Mouse (Mus musculus): ENCODE results near the gene Fzd5.
A peak's percentile ranks its signal among the peaks of the same experiment; 100 is the strongest.

Gene Fzd5

DNA sequence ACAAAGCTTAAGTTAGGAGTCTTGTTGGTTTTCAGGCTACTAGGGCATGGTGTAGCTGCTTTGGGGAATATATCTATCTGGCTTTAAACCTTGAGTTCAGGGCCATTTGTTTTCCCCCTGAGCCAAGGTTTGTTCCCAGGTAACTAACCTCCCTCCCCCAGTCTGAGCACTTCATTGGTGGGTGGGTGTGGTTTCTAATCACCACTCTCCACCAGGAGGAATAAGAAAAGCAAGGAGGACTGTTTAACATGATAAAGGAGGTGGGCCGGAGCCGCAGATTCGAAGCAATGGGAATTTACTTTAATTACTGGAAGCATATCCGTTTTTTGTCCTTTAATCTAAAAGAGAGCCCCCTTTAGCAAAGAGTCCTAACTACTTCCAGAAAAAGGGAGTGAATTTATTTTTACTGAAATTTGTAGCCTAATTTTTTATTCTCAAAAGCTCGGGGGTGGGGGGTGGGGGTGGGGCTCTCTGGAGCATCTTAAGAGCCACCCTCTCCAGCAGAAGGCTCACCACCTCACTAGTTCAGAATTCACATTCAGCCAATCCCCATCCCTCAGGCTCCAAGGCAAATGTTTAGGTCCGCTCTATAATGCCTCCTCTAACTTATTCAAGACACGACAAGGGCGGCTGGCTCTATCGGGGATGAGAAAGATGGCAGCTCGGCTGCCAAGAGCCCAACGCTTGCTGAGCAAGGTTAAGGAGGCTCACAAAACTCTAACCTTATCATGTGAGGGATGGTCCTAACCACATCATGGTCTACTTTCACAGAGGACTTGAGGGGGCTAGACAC, 3.9 kb downstream of the Fzd5 start:
- no peak for DNase-seq

DNA sequence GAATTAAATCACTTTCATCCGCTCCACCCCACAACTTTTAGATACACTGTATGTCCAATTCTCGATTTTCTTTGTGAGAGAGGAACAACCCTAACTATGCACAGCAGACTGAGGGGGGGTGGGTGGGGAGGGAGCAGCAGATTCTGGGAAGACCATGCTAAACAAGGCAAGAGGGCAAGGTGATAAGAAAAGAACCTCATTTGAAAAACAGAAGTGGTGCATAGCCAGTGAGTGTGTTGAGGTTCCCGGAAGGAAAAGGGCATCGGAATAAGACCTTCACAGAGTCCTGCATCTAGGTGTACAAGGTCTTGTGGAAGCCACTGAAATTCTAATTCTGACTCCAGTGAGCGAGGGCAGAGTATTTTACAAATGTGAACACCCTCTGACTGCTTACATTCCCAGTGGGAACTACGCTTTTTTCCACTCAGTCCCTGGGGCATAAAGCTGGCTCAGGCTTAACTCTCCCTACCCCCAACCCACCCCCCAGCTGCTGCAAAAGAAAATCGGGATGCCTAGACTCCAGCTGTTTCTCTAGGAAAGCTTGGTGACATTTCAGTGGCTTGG, 4.8 kb downstream of the Fzd5 start:
- DNase-seq, result no peak

DNA sequence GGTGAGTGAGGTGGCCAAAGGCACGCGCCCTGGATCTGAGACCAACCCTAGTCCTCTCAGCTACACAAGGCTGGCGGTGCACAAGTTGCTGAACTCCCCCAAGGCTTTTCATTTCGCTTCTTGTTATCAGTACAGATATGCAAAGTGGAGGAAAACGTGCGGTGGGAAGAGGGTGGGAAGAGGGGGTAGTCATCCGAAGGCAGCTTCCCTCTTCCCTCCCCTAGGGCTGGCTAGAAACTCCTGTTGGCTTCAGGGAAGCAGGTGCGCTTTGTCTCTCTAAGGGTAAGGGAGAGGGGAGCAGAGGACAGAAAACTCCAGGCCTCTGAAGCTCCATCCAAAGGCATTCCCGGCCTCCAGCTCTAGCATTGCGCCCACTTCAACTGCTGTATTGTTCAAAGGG, 5.4 kb downstream of the Fzd5 start:
- DNase-seq, result no peak

DNA sequence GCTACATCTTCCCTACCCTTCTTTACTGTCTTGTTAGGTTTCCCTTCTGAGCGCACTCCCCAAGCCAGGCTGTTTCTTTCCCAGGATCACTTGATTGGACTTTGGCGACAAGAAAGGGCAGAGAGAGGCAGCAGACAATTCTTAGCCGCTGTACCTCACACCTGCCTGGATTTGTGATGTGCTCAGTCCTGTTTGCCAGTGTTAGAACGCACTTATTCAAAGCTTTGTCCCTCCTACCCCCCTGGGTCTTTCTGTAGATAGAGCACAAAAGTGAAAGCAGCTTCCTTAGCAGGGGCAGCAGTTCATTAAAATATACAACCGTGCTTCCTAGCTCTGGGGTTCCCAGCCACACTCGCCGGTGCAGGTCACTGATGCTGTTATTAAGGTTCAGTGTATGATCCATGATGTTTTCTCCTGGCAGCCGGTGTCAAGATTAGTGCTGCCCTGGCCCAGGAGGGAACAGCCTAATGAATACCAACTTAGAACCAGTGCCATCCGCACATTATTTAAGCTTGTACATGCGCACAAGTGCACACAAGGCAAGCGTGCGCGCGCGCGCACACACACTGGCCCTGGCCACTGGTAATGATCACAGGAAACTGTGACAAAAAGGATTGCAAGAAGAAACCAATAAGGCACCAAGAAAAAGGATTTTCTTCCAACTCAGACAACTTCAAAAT, 6.1 kb downstream of the Fzd5 start:
- DNase-seq, result no peak

DNA sequence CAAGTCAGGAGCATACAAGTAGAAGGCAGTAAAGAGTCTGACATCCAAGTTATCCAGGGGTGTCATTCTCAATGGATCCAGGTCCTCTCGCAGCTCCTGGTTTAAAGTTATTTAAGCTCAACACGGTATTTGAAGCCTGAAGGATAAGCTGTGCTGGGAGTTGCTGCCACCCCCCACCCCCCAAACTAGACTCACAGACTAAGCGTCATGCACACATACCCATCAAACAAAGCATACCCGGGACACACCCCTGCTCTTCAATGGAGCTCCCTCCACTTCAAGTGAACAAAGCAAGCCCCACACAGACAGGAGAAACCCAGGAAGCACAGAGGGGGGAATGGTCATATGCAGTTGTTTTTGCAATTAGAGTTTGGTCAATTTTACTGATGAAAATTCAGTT, 7.5 kb downstream of the Fzd5 start:
- DNase-seq, result no peak

DNA sequence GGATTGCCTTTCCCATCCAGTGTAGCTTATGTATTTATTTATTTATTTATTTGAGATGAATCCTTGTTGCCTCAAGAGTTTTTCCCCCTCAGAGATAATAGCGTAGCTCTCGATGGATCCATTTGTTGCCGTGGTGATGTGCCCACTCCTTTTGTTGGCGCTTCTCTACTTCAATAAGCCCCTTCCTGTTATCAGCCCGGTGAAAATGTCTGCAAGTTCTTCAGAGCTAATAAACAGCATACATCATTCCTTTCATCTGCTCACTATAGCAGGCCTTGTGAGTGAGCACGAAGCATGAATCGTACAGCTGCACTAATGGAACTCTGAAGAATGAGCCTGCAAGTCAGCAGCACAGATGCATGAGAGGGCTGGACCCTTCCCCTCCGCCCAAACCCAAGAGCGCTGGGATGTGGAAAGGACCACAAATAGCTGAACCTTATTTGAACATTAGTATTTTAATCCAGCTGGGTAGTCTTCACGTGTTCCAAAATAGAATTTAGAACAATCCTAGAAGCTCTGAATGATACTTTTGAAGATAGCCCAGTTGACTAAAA, 16.4 kb downstream of the Fzd5 start:
- DNase-seq, result no peak

DNA sequence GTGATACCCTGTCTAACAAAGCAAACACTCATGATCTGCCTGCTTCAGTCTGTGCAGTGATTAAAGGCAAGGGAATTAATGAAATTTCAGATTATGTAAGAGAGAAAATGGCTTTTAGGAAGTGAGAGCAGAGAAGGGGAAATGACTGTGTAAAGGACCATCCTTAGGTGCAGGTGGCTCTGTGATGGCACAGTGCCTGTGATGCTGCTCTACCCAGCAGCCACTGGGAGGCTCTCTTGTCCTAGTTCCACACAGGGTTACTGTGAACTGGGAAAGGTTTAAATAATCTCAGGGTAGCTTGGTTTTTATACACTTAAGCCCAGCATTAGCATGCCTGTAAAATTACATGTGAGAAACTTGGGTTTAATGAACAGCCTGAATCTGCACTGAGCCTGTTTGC, 20.0 kb downstream of the Fzd5 start:
- DNase-seq, result peak; percentile 64 to 82

DNA sequence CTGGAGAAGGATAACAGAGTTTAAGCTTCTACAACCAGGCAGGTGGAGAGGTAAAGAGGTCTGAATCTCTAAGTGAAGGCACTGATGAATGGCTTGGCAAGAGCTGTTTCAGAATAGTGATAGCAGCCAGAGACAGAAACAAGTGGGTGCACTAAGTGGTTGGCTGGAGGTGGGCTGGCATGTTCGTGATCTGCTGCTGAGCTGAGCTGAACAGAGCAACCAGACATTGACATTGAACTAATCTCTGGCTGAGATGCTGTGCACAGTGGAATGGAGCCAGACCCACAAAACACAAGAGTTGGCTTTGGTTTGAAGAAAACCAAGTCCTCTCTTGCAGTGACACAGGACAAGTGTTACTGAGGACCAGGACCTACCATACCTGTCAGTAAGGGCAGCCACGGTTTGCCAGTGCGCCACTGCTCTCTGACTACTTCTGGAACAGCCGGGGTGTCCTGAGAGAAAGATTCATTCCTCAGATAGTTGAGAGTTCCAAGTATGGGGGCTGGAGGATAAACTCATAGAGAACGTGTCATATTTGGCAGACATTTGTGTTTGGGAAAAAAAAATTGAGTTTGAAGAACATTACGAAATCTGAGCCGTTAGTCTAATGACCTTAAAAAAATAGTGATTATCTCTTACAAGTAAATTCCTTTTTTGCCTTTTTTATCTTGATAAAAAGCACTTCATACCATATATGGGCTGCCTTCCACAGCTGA, 20.8 kb downstream of the Fzd5 start:
- DNase-seq, result no peak

DNA sequence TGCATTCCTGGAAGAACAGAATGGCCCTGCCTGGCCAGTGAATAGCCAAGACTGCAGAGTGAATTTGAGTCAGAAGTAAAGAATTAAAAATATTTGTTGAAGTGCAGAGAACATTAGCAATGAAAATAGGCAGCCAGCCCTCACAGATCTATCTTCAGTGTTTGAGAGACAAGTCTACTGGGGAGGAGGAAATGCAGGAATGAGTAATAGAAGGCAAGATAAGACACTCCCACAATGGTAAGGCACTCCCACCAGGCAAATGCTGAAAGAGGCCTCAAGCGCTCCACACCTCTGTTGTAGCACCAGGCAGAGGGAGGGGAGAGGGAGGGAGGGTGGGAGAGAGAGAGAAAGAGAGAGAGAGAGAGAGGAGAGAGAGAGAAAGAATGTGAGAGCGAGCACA, 22.1 kb downstream of the Fzd5 start:
- no peak for DNase-seq

DNA sequence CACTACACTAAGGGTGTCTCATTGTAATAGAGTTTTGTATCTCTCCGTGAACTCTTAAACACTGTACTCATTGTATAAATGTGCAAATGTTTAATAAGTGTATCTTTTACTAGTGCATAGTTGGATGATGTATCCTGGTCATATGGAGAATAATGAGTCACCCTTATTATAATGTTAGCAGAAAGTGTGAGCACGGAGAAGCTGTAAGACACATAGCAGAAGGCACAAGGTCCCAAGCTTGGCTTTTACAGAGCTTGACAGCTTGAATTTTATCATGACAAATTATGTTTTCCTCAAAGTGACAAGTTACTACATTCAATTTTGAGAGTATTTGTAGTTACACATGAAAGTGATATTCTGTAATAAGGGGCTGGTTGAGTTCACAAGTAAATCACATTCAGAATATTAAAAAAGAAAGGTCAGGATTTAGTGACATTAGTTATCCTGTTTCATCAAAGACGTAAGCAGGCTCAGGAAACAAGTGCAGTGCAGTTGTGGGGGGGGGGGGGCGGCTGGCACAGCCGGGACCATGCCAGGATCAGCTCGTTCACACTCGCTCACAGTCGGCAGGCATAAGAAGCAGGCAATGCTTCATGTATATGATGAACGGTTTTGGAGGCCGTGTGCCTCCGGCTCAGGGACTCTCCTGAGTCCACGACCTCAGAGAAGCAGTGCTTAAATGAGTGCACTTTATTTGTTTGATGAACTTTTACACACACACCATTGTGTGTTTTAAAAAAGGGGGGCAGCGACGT, 25.4 kb downstream of the Fzd5 start:
- DNase-seq, result no peak

DNA sequence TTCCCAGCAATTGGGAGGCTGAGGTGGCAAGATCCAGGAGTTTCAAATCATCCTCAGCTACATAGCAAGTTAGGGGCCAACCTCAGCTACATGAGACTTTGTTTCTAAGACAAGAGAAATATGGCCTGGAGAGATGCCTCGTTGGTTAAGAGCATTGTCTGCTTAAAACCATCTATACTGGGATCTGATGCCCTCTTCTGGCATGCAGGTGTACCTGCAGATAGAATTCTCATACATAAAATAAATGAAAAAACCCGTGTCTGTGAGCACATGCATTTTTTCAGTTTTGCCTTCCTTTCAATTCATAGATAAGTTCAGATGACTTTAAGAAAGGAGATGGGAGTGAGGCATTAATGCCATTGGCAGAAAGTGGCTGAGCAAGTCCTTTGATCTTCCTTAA, 27.7 kb downstream of the Fzd5 start:
- DNase-seq, result peak in 1 of 2 experiments; percentile 11

DNA sequence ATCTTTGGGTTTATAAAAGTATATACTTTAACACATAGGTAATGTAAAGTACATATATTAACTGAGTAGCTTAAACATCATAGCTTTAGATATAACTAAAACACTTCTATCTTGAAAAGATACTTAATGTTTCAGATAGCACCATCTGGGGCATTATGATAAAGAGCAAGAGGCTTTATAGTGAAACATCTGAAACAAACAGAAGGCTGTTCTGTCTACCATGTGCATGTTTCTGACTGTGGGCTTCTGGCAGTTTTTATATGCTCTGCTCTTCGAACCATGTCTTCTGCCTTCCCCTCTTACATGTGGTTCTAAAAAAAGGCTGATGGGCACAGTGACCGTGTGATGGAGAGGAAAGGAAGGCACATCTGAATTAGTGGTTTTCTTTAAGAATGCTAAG, 30.9 kb downstream of the Fzd5 start:
- DNase-seq, result no peak

DNA sequence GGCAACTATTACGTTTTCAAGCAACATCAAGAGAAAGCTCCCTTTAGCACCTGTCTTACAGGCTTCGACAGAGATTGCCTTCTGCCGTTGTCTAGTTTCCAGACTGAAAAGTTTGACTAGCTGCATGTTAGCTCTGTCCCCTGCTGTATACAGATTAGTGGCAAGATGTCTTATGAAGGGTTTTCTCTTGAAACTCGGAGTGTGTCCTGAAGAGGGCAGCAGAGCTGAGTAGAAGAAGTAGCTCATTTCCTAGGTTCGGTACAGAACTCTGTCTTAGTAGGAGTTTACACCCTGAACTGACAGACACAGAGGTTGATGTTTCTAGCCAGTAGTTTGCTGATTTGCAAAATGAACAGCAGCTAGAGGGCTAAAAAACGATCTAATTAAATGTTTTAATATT, 32.3 kb downstream of the Fzd5 start:
- DNase-seq, result peak; percentile 57 to 79

DNA sequence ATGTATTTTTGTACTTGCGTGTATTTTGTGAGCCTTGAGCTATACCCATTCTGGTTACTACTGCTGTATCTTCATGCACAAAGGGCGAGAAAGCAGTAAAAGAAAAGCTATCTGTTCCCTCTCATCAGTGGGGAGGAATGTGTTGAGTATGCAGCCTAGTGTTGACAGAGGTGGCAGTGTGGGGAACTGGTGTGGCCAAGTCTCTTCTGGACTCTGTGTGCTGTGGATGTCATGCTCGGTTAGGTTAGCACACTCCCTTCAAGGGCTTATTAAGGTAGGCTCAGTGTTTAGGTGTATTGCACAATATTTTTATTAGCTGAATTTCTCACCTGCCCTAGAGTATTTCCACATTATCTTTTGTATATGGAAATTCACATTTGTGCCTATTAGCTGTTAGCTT, 35.8 kb downstream of the Fzd5 start:
- no peak for DNase-seq

DNA sequence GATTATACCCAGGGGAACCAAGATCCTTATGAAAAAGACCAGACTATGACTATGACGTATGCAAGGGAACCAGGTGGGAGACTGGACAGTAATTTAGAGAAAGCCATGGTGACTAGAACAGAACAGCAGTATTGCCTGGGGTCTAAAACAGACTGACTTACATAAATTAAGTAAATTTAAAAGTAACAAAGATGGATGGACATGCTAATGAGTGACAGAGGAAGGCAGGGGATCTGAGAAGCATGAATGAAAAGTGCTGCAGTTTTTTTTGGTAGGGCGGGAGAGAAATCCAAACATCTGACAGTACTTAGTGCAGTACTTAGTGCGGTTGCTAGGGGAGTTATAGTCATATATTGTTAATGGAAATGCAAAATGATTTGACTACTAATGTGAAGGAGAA, 42.4 kb downstream of the Fzd5 start:
- no peak for DNase-seq

DNA sequence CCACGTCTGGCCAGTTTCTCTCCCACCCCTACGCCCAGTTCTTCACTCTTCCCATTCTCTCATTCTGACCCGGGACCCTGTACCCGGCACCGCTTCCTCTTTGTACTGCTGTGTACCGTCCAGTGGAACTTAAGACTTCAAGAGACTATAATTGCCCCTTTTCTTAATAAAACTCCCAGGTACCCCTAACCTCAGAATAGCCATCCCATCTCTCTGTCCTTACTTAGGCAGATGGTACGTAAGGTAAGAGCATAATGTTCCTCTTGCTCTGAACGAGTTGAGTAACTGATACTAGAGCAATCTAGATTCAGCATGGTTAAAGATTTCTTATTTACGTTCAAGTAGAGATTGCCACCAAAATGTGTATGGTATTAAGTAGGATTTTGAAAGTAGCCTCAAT, 46.0 kb downstream of the Fzd5 start:
- no peak for DNase-seq

DNA sequence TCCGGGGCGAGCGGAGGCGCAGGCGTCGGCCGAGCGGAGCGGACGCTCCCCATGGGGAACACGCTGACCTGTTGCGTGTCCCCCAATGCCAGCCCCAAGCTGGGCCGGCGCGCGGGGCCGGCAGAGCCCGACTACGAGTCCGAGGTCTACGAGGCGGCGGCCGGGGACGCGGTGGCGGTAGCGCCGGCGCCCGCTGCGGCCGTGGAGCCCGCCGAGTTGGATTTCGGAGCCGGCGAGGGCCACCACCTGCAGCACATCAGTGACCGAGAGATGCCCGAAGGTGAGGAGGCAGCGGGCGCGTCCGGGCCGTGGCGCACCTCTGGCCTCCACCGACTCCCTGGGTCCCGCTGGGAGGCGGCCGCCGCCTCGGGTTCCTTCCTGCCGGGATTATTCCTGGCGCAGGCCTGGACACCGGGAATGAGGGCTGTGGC, 46.4 kb downstream of the Fzd5 start:
- DNase-seq, result peak in 1 of 2 experiments; percentile 64

DNA sequence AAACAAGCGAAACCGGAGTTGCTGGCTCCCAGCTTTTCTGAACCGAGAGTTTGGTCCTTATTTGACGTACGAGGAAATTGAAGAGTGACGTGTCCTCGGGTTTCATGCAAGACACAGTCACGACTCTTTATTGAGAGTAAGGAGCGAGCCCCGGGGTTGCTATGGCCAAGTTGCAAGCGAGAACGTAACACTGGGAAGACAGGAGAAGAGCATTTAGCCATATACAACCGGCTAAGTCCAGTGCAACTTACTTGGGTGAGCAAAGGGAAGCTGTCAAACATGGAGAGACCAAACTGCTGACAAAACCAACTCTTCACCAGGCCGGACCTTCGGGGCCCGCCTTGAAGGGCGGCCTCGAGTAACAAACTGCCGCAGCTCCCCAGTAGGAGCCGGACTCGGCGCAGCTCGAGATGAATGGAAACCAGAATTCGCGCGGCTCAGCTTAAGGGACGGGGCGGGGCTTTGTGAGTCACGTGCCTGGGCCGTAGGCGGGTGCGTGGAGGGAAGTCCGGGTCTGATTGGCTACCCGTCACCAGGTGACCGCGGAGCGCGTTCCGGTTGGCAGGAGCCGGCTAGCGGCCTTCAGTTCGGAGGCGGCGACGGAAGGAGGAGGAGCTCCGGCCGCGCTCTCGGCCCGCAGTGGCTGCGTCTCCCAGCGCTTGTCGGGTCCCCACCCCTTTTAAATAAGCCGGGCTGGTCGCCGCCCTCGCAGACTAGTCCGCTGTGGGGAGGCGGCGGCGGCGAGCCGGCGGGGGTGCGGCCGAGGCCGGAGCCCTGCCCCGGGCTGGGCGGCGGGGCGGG, 47.1 kb downstream of the Fzd5 start, which contains the start of gene Ccnyl1:
Gene Ccnyl1, plus strand, starts transcription at position 243 of the 801 bp plus-strand sequence.
- peak; percentile 97 to 98 for DNase-seq

DNA sequence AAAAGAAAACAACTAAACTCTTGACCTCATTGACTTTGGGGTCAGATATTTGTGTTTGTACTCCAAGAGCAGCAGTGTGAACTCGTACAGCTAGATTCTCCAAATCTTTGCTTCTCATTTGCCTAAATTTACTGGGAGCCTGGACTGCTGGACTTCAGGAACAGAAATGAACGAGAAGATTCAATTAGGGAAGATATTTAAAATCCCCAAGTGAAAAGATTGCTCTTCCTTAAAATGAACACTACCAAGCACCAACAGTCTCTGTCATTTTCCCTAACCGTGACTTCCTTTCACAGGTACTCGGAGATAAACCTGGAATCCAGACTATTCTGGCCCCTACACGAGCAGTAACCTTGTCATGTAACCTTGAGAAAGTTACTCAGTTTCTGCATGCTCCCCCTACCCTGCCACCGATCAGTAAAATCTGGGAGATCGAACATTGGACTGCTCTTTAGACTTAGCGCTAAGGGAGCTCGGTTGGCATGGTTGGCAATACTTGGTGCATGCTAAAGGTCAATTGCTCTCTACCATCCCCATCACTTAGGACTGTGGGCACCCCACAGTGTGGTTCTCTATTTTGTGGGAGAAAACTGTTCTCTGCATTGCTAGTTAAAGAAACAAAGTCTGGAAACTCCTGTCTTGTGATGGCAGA, 47.9 kb downstream of the Fzd5 start:
- peak in 1 of 2 experiments; percentile 8 for DNase-seq

DNA sequence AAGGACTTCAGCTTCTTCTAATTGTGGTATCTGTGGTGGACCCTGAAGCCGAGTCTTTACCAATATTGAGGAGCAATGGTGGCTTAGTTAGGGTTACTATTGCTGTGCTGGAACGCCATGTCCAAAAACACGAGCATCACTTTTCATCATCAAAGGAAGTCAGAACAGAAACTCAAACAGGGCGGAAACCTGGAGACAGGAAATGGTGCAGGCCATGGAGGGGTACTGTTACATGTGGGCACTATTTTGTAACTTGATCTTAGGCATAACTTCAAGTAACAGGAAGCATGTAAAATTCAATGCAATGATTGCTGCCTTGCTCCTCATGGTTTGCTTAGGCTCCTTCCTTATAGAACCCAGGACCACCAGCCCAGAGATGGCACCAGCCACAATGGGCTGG, 49.5 kb downstream of the Fzd5 start:
- no peak for DNase-seq

DNA sequence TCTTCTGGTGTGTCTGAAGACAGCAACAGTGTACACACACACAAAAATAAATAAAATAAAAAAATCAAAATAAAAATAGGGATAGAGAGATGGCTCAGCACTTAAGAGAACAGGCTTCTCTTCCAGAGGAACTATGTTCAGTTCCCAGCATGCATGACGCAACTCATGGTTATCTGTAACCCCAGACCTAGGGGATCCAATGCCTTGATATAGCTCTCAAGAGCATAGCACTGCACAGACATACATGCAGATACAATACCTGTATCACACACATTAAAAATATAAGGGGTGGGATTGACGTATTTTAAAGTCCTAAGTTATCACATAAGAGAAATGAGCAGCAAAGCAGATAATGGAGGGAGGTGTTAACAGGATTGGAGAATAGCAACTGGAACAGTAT, 53.1 kb downstream of the Fzd5 start:
- DNase-seq, result no peak

Measured in cerebellum, postnatal 25 days (tissue).